Mouse (Mus musculus): ENCODE results near the gene Dnajc16. TPM values are rescaled to one million over a fixed set of nuclear protein-coding genes. Genes with fewer than 3 reads are reported as not detected.

The Dnajc16 gene
- polyA plus RNA-seq, 1 experiment from 2014 or later: 2.9 TPM

DNA sequence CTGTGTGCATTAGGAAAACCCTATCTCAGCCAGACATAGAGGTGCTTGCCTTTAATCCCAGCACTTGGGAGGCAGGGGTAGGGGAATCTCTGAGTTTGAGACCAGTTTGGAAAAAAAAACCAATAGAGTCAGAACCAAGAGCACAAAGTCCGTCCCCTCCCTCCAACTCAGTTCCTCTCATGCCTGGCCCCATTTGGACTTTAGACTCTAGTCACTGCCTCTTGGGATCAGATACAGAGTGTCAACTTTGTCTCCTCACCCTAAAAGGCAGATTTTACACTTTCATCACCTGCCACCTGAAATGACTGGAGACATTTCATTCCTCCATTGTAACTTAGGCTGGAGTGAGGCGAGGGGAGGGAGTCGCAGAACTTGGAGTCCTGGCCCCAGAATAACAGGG lies 61.5 kb downstream of the Dnajc16 start:
- no peak for DNase-seq (ENCODE audit: low spot score)

GRCm38 (mm10) chr4:141725738-141726137 lies 65.0 kb downstream of the Dnajc16 start:
- no peak for DNase-seq (ENCODE audit: low spot score)

DNA sequence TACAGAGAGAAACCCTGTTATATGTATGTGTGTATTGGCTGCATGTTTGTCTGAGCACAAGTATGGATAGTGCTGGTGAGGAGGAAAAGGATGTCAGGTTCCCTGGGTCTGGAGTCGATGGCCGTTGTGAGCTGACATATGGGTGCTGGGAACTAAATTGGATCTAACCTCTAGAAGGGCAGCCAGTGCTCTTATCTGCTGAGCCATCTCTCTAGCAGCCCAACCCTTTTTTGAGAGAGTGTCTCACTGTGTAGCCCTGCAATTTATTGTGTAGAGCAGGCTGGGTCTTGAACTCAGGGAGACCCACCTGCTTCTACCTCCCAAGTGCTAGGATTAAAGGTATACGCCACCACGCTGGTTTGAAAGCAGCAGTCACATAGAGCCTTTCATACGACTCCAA lies 65.5 kb downstream of the Dnajc16 start:
- DNase-seq (ENCODE audit: low spot score): no peak

- no peak for DNase-seq (ENCODE audit: low spot score)
These were observed 66.1 kb downstream of the Dnajc16 start for GRCm38 (mm10) chr4:141724594-141724993.

GRCm38 (mm10) chr4:141723673-141724068 lies 67.1 kb downstream of the Dnajc16 start:
- no peak for DNase-seq (ENCODE audit: low spot score)

DNA sequence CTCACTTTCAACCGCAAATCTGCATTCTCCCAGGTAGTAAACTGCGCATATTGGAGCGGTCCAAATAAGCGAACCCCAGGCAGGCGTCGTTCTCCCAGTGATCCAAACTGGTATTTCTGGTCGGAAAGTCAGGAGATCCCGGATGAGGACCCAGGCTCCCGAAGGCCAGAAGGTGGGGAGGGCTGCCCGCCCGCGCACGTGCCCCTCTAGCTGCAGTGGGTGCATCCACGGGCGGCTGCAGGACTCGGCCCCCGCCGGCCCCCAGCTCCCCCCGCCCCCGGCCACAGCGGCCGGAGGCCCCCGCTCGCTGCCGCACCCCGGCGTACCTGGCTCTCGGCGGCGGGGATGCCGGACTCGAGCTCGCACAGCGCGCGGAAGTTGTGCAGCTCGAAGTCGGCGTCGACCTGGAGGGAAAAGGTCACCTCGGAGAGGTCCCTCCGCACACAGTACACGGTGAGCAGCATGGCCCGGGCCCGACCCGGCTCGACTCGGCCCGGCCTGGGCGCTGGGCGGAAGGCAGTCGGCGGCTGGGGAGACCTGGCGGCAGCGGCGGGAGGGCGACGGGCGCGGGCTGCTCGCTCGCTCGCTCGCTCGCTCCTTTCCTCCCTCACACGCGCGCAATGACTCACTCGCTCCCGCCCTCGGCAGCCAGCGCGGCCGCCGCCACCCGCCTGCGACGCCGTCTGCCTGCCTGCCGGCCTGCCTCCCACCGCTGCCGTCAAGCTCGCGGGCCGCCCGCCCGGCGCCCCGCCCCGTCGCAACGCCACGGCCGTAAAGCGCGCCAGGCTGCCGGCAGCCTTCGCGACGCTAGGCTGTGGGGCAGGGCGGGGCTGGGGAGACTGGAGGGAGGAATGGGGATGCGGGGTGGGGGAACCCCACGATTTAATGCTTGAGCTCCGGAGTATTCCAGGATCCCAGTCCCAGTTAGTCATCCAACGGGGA lies 67.7 kb downstream of the Dnajc16 start, which contains the start of gene Ddi2:
Gene Ddi2 (minus strand): TSS at position 689 of the 942 bp plus-strand sequence.
- peak; percentile 91 for DNase-seq (ENCODE audit: low spot score)

DNA sequence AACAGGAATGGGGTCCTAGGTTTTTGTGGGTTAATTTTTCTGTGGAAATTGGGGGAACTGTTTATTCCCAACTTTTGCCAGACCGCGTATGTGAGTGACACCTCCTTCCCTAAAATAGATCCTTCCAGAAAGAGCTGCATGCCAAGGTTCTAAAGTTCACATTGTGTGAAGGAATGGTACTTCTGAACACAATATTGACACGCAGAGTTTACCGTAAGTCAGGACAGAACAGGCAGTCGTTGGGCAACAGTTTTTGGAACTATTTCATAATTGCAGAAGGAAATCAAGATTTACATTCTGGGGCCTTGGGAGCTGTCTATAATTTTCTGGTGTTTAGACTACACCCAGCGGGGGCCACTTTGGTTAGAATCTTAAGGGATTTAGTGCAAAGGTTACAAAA lies 68.8 kb downstream of the Dnajc16 start:
- no peak for DNase-seq (ENCODE audit: low spot score)

DNA sequence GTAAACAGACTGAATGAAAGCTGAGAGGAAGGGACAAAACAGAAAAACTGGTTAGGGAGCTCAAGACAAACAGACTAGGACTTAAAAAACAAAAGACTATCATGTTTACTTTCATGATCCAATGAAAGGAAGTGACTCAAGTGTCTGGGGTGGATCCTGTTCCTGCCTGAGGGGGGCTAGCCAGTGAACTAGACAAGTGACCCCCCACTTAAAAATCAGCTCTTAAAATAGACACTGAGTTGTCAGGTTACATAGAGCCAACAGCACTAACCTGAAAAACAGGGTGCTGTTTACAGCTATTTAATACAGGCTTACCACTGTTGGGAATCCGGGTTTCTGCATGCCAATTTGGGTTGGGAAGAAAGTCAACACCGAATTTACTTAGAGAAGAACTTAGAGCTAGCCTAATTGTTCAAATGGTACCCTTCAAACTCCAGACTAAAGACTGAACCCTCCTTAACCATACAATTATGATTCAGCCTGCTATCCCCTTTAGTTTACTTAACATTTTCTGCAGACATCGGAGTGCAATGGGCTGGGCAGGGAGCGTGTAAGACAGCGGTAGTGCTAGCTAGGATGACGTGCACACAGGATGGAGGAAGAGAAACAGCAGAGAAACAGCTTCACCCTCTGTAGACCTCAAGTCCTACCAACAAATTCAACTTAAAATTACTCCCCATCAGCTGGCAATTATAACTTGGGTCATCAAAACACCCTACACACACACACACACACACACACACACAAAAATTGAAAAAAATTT lies 69.8 kb downstream of the Dnajc16 start:
- no peak for DNase-seq (ENCODE audit: low spot score)

DNA sequence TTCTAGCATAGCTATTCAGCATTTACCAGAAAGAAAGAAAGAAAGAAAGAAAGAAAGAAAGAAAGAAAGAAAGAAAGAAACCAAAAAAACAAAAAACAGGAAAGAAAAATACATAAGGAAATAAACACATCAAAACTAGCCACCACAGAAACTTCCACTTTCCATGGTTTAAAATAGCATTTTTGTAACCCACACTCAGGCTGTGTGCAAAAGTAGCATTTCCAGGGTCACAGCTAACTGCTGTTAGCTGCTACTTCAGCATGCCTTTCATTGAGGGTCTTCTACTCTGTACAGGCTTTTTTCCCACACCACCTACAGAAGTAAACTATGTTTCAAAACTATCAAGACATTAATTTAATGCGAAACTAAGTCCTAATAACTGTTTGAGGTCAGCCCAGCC lies 71.4 kb downstream of the Dnajc16 start:
- no peak for DNase-seq (ENCODE audit: low spot score)

GRCm38 (mm10) chr4:141717633-141718032 lies 73.1 kb downstream of the Dnajc16 start:
- no peak for DNase-seq (ENCODE audit: low spot score)

DNA sequence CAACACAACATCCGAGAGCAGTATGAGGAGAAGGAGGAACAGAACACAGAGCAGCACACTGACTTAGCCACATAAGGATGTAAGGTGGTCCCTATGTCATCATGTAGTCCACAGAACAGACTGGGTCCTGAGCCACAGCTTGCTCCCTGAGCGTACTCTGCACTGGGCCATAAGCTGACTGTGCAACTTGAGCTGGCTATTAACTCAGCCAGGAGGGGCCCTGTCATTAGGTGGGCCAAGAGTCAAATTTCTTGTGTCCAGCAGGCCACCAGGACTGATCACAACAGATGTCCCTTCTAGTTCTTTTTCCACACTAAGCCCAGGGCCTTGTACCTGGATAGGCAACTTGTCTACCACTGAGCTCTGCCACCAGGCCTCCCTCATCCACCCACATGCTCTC lies 75.7 kb downstream of the Dnajc16 start:
- DNase-seq (ENCODE audit: low spot score): no peak

GRCm38 (mm10) chr4:141713598-141714142 lies 77.1 kb downstream of the Dnajc16 start:
- no peak for DNase-seq (ENCODE audit: low spot score)

- DNase-seq (ENCODE audit: low spot score): no peak
These were observed 79.5 kb downstream of the Dnajc16 start for GRCm38 (mm10) chr4:141711250-141711649.

Other genes with a start within 250 kb of the Dnajc16 start
- gene Fblim1, start 184.8 kb downstream of the Dnajc16 start, polyA plus RNA-seq (2015; fragmentation: Nextera tagmentation; extraction: Ambion mirVana): 2.4 and 3.9 TPM in 2 replicates
- 0.23 and 0.33 TPM in 2 replicates for gene Tmem82, start 172.3 kb downstream of the Dnajc16 start, polyA plus RNA-seq (2015; fragmentation: Nextera tagmentation; extraction: Ambion mirVana)
- gene Slc25a34, start 167.1 kb downstream of the Dnajc16 start, polyA plus RNA-seq (2015; fragmentation: Nextera tagmentation; extraction: Ambion mirVana): 0.08 TPM in 1 of 2 replicates, not detected in the other
- 2.6 and 3.6 TPM in 2 replicates for gene Plekhm2, start 126.0 kb downstream of the Dnajc16 start, polyA plus RNA-seq (2015; fragmentation: Nextera tagmentation; extraction: Ambion mirVana)
- not detected in 2 replicates for gene Rsc1a1, start 105.3 kb downstream of the Dnajc16 start, polyA plus RNA-seq (2015; fragmentation: Nextera tagmentation; extraction: Ambion mirVana)
- 12.3 and 12.8 TPM in 2 replicates for gene Ddi2, start 67.5 kb downstream of the Dnajc16 start, polyA plus RNA-seq (2015; fragmentation: Nextera tagmentation; extraction: Ambion mirVana)
- gene Agmat, start 44.3 kb downstream of the Dnajc16 start, polyA plus RNA-seq (2015; fragmentation: Nextera tagmentation; extraction: Ambion mirVana): 0.22 TPM in 1 of 2 replicates, not detected in the other
- gene Casp9, start 2.7 kb upstream of the Dnajc16 start, polyA plus RNA-seq (2015; fragmentation: Nextera tagmentation; extraction: Ambion mirVana): 9.0 and 9.9 TPM in 2 replicates
- gene Cela2a, start 35.2 kb upstream of the Dnajc16 start, polyA plus RNA-seq (2015; fragmentation: Nextera tagmentation; extraction: Ambion mirVana): 0.12 and 0.13 TPM in 2 replicates
- 0.30 TPM in 1 of 2 replicates, not detected in the other for gene Ctrc, start 55.4 kb upstream of the Dnajc16 start, polyA plus RNA-seq (2015; fragmentation: Nextera tagmentation; extraction: Ambion mirVana)
- gene Efhd2, start 84.0 kb upstream of the Dnajc16 start, polyA plus RNA-seq (2015; fragmentation: Nextera tagmentation; extraction: Ambion mirVana): 88.4 and 90.4 TPM in 2 replicates
- gene Fhad1, start 224.2 kb upstream of the Dnajc16 start, polyA plus RNA-seq (2015; fragmentation: Nextera tagmentation; extraction: Ambion mirVana): 1.9 and 2.4 TPM in 2 replicates